Mouse (Mus musculus) C2C12 (cell line): ENCODE results near the gene Prn. TPM values are rescaled to one million over a fixed set of nuclear protein-coding genes. Genes with fewer than 3 reads are reported as not detected.
A peak's percentile ranks its signal among the peaks of the same experiment; 100 is the strongest.

Experiments
- H3K27me3 ChIP-seq: one replicate; pipeline ENCODE4 v1.6.1; 2011; ENCODE audit not compliant: control insufficient read depth, insufficient read depth, insufficient read length
- H3K36me3 ChIP-seq: one replicate; pipeline ENCODE4 v1.6.1; 2011; ENCODE audit not compliant: control insufficient read depth, insufficient read depth
- H3K4me3 ChIP-seq: one replicate; pipeline ENCODE4 v1.5.1; 2011; ENCODE audit warnings: mild to moderate bottlenecking, control low read depth; ENCODE audit not compliant: poor library complexity, insufficient read depth, severe bottlenecking
- H3K79me2 ChIP-seq: one replicate; pipeline ENCODE4 v1.6.1; 2011; ENCODE audit not compliant: control insufficient read depth, insufficient read depth
- H3K79me3 ChIP-seq: one replicate; pipeline ENCODE4 v1.6.1; 2011; ENCODE audit warnings: low read depth, control low read depth
- H3ac ChIP-seq: one replicate; pipeline ENCODE3; 2011; ENCODE audit warnings: low read depth; ENCODE audit not compliant: control insufficient read depth, insufficient read length
- CEBPB ChIP-seq: IDR thresholded peaks from one replicate; pipeline ENCODE4 v1.6.1; 2011; ENCODE audit warnings: low read depth, mild to moderate bottlenecking, control low read depth, moderate library complexity
- CTCF ChIP-seq: IDR thresholded peaks from one replicate; pipeline ENCODE4 v1.5.1; 2011; ENCODE audit not compliant: control insufficient read depth, insufficient read depth, insufficient read length
- FOSL1 ChIP-seq: IDR thresholded peaks from one replicate; pipeline ENCODE4 v1.8.0; 2011; ENCODE audit warnings: mild to moderate bottlenecking, low read length; ENCODE audit not compliant: poor library complexity, insufficient read depth, severe bottlenecking
- MAX ChIP-seq: IDR thresholded peaks from one replicate; pipeline ENCODE4 v1.6.1; 2011; ENCODE audit warnings: mild to moderate bottlenecking, control low read depth
- MYOD1 ChIP-seq: IDR thresholded peaks from one replicate; pipeline ENCODE4 v1.6.1; 2011; ENCODE audit warnings: low read depth; ENCODE audit not compliant: control insufficient read depth, insufficient read length
- MYOG ChIP-seq: IDR thresholded peaks from one replicate; pipeline ENCODE4 v1.6.1; 2011; ENCODE audit not compliant: control insufficient read depth, insufficient read length; ENCODE audit errors: extremely low read depth
- USF1 ChIP-seq: IDR thresholded peaks from one replicate; pipeline ENCODE4 v1.6.1; 2011; ENCODE audit warnings: low read depth, mild to moderate bottlenecking, control low read depth, moderate library complexity
- polyA plus RNA-seq: library from polyadenylated mRNA; unstranded; fragments of >200 nt; fragmentation: generic; extraction: Trizol; gene quantifications from one replicate; pipeline ENCODE4 v1.2.1, GENCODE M21; 2012; ENCODE audit warnings: missing spikeins

The Prn gene
- polyA plus RNA-seq, 1 experiment, result not detected

DNA sequence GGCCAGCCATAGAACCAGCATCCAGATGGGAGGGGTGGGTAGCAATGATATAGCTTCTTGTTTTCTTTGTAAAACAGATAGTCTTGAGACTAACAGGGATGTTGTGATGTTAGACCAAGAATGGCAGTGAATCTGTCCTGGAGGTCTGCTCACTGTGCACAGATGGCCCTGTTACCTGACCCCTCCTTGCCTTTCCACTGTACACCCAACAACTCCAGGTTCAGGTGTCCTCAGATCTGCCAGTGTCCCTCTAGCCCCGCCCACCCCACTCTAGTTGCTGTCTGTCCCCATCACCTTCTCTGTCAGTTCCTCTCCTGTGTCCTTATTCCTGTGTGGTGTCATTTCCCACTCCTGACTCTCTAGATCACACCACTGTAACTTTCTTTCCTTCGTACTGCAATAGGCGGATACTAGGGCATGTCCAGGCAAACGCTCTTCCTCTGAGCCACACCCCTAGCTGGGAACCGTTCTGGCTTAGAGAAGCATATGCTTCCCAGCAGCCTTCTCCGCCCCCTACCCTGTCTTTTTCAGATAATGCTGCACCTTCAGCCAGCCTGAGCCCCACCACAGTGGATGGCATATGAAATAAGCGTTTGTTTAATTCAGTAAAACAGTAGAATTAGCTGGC, 22.6 kb downstream of the Prn start:
- Histone ChIP-seq H3K36me3 (peaks cover 18% of the 10 kb centered on the region), H3K4me3 (no peak overlapping the region), H3K79me2 (no peaks in the 10 kb centered on the region), H3K27me3 (no peaks in the 10 kb centered on the region), H3ac (no peak overlapping the region), H3K79me3 (no peaks in the 10 kb centered on the region)
- TF ChIP-seq CEBPB, result no peak
- no peak for TF ChIP-seq MAX
- TF ChIP-seq USF1, result no peak
- TF ChIP-seq MYOG, result no peak
- TF ChIP-seq CTCF, result no peak
- no peak for TF ChIP-seq MYOD1
- no peak for TF ChIP-seq FOSL1

DNA sequence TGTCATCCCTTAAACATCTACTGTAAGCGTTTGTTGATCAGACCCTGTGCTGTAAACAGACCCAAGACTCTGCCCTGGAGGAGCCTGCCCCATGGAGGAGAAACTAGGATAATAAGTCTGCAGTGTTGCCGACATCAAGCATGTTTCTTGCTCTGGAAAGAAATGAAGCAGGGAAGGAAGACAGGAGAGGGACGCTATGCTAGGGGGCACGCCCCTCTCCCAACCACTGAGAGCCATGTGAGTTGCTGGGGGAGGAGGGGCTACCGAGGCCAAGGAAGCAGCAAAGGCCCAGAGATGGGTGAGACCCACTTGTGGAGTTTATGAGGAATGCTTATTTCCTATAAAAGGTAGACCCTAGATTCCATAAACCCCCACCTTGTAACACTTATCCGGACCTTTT, 23.3 kb downstream of the Prn start:
- TF ChIP-seq USF1 (no peak), MAX (no peak), MYOG (no peak), MYOD1 (no peak), CEBPB (no peak), CTCF (no peak)
- no peaks in the 10 kb centered on the region for H3K79me2 ChIP-seq
- H3K4me3 ChIP-seq, result no peak overlapping the region
- H3K79me3 ChIP-seq, result no peaks in the 10 kb centered on the region
- no peak overlapping the region for H3ac ChIP-seq
- H3K36me3 ChIP-seq, result peaks cover 23% of the 10 kb centered on the region
- H3K27me3 ChIP-seq, result no peaks in the 10 kb centered on the region

DNA sequence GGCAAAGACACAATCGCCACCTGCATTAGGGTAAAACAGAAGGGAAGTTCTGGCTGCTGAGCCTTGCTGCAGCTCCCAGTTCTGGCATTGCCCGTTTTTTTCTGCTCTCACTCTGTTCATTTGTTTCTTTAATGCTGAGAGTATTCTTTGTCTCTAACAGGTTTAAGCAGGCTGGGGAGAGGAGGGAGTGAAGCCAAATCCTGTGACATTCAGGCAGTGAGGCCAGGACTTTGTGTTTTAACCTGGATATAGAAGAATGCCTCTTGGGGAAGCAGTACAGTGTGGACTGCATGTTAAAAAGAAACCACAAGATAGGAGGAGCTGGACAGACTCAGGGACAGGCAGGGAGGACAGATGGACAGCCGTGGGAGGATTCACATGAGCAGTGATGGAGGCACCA, 23.8 kb downstream of the Prn start:
- no peaks in the 10 kb centered on the region for H3K79me2 ChIP-seq
- H3ac ChIP-seq, result no peak overlapping the region
- no peaks in the 10 kb centered on the region for H3K27me3 ChIP-seq
- TF ChIP-seq CTCF (no peak), CEBPB (no peak), MYOD1 (no peak), MAX (no peak), FOSL1 (no peak), USF1 (no peak), MYOG (no peak)
- H3K4me3 ChIP-seq, result no peak overlapping the region
- H3K79me3 ChIP-seq, result no peaks in the 10 kb centered on the region
- peaks cover 23% of the 10 kb centered on the region for H3K36me3 ChIP-seq

DNA sequence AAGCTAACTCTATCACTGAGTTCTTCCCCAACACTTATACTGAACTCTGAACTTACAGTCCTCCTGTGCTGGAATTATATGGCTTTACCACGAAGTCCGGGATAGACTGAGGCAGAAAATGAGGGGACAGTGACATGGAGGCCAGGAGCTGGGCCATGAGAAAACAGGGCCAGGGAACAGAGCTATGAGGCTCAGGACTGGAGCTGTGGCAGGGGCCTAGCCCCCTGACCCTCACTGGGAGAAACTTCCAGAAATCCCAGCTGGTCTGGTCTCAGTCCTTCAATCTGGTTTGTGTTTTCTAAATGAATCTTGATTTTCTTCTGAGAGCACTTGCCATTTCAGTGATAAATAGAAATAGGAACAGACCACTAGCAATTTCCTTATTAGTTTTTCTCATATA, 24.5 kb downstream of the Prn start:
- Histone ChIP-seq H3ac (no peak overlapping the region), H3K4me3 (no peak overlapping the region), H3K79me2 (no peaks in the 10 kb centered on the region), H3K27me3 (no peaks in the 10 kb centered on the region), H3K36me3 (peaks cover 23% of the 10 kb centered on the region), H3K79me3 (no peaks in the 10 kb centered on the region)
- no peak for TF ChIP-seq USF1
- TF ChIP-seq FOSL1, result no peak
- TF ChIP-seq MYOG, result no peak
- no peak for TF ChIP-seq MAX
- no peak for TF ChIP-seq CTCF
- no peak for TF ChIP-seq MYOD1

DNA sequence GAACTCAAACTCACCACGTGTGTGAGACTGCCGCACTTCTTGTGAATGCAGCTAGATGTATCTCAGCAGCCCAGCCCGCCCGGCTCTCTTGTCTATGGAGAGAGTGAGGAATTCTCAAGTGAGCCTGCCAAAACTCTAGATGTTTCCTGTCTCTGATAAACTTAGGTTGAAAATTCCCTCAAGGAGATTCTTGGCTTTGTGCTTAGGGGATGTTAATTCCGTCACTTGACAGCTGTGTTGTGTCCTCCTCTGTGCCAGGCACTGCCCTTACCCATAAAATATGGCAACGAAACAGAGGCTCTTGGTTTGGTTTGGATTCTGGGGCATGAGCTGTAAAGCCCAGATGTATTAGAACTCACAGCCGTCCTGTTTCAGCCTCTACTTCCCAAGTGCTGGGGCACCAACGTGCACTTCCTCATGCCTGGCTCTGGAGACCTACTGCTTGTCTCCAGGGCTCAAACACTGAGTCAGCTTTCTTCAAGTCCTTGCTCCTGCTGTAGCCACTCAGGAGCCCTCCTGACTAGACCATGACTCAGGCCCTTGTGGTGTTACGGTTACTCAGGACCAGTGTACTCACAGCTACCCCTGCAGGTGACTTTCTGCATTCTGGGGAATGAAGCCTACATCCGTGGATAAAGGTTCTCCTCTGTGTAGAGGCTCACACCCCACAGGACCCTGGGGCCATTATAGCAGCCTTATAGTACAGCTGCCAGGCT, 25.8 kb downstream of the Prn start:
- H3K79me2 ChIP-seq, result no peaks in the 10 kb centered on the region
- H3K27me3 ChIP-seq, result no peaks in the 10 kb centered on the region
- no peak overlapping the region for H3K4me3 ChIP-seq
- peaks cover 23% of the 10 kb centered on the region for H3K36me3 ChIP-seq
- H3ac ChIP-seq, result no peak overlapping the region
- TF ChIP-seq FOSL1 (peak; percentile 6), CEBPB (no peak), USF1 (no peak), MAX (no peak), CTCF (peak; percentile 57)
- no peaks in the 10 kb centered on the region for H3K79me3 ChIP-seq
